Mouse (Mus musculus): Measurements from ENCODE around the gene Med13. TPM values are rescaled to one million over a fixed set of nuclear protein-coding genes. Genes with fewer than 3 reads are reported as not detected.

Med13 gene
- polyA plus RNA-seq, 2 experiments: 13.0 to 19.4 TPM

DNA sequence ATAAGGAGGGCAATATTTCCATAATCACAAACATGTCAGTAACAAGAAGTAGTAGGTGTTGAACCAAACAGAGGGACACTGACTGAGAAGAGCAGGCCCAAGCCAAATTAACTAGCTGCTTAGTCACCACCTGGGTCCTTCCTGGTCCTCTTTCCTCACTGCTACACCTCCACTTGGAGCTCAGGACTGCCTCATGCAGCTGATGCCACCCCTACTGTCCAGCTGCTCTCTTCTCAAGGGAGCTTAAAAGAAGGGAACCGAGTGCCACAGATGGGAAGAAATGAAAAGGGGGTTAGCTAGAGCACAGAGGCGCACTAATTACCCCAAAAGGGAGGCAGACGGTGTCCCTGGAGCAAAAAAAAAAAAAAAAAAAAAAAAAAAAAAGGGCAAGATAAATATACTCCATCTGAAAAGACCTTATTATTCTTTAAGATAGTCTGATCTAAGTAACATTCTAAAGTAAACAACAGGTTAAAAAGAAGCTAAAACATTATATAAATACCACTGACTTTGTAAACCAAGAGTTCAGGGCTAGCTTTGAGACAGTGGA is 5.6 kb downstream of the Med13 start:
- no peak overlapping the region for H3K4me2 ChIP-seq (replicated peaks; ENCODE audit: low read depth, low read length, severe bottlenecking)
- H3K9me3 ChIP-seq (ENCODE audit: control insufficient read depth, low read length): no peaks in the 10 kb centered on the region
- no peak for TF ChIP-seq POLR2A (IDR thresholded peaks at IDR 0.05; ENCODE audit: borderline replicate concordance, extremely low read depth, insufficient read depth, insufficient read length)
- H3K4me3 ChIP-seq (replicated peaks; ENCODE audit: low read length): no peak overlapping the region
- no peak for ATAC-seq (ENCODE audit: low FRiP score, low read depth)
- 73% methylated on average over 3 of the region's 3 CpGs for WGBS
- peaks cover 20% of the 10 kb centered on the region for H3K4me1 ChIP-seq (ENCODE audit: control insufficient read depth, insufficient read depth, low read length)
- H3K36me3 ChIP-seq (ENCODE audit: control insufficient read depth, insufficient read depth, low read length): peaks cover 15% of the 10 kb centered on the region; the same call in 1 of the 2 replicates
- H3K27ac ChIP-seq (replicated peaks; ENCODE audit: low read depth, low read length): no peak overlapping the region
- H3K27me3 ChIP-seq (ENCODE audit: control insufficient read depth, insufficient read depth, low read length): no peaks in the 10 kb centered on the region
- no peak overlapping the region for H3K9ac ChIP-seq (ENCODE audit: low read depth, low read length, severe bottlenecking)
- no peak for DNase-seq (ENCODE audit: low spot score)

DNA sequence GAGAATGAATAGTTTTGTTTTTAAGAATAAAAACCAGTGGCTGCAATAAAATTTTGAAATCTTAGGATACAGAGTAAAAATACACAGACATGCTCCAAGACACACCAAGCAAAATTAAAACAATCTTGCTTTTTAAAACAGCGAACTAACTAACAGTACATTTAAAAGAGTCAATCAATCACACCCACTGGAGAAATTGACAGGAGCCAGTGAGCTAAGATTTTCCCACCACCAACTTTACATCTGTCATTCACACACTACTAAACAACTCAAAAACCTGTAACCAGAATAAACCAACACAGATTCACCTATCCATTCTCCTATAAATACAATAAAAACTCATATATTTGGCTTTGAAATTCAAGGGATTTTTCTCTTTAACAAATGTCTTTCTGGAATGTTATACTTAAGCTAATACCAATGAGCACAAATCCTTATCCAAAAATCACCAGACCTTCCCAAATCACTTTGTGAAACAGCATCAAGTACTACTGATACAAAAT is 6.7 kb downstream of the Med13 start:
- DNase-seq (ENCODE audit: low spot score) (no peak), ATAC-seq (ENCODE audit: low FRiP score, low read depth) (no peak)
- Histone ChIP-seq H3K4me2 (replicated peaks; ENCODE audit: low read depth, low read length, severe bottlenecking) (no peak overlapping the region), H3K9ac (ENCODE audit: low read depth, low read length, severe bottlenecking) (no peak overlapping the region), H3K4me3 (replicated peaks; ENCODE audit: low read length) (no peak overlapping the region), H3K27me3 (ENCODE audit: control insufficient read depth, insufficient read depth, low read length) (no peaks in the 10 kb centered on the region), H3K9me3 (ENCODE audit: control insufficient read depth, low read length) (no peaks in the 10 kb centered on the region), H3K4me1 (ENCODE audit: control insufficient read depth, insufficient read depth, low read length) (peaks cover 18% of the 10 kb centered on the region), H3K27ac (replicated peaks; ENCODE audit: low read depth, low read length) (no peak overlapping the region), H3K36me3 (ENCODE audit: control insufficient read depth, insufficient read depth, low read length) (peaks cover 21% of the 10 kb centered on the region)
- TF ChIP-seq POLR2A (IDR thresholded peaks at IDR 0.05; ENCODE audit: borderline replicate concordance, extremely low read depth, insufficient read depth, insufficient read length): no peak
- WGBS: 68% methylated on average over 1 of the region's 1 CpGs

- H3K9me3 ChIP-seq (ENCODE audit: control insufficient read depth, low read length): no peaks in the 10 kb centered on the region
- no peak overlapping the region for H3K9ac ChIP-seq (ENCODE audit: low read depth, low read length, severe bottlenecking)
- DNase-seq (ENCODE audit: low spot score) (no peak), ATAC-seq (ENCODE audit: low FRiP score, low read depth) (no peak)
- no peak overlapping the region for H3K4me3 ChIP-seq (replicated peaks; ENCODE audit: low read length)
- no peak overlapping the region for H3K27ac ChIP-seq (replicated peaks; ENCODE audit: low read depth, low read length)
- H3K4me1 ChIP-seq (ENCODE audit: control insufficient read depth, insufficient read depth, low read length): peaks cover 9% of the 10 kb centered on the region
- H3K4me2 ChIP-seq (replicated peaks; ENCODE audit: low read depth, low read length, severe bottlenecking): no peak overlapping the region
- WGBS: 41% methylated on average over 2 of the region's 2 CpGs
- no peaks in the 10 kb centered on the region for H3K27me3 ChIP-seq (ENCODE audit: control insufficient read depth, insufficient read depth, low read length)
- no peak for TF ChIP-seq POLR2A (IDR thresholded peaks at IDR 0.05; ENCODE audit: borderline replicate concordance, extremely low read depth, insufficient read depth, insufficient read length)
- peaks cover 26% of the 10 kb centered on the region for H3K36me3 ChIP-seq (ENCODE audit: control insufficient read depth, insufficient read depth, low read length)
Measured at GRCm38 (mm10) chr11:86349325-86349724, 8.1 kb downstream of the Med13 start.

GRCm38 (mm10) chr11:86348872-86349271 is 8.5 kb downstream of the Med13 start:
- H3K4me3 ChIP-seq (replicated peaks; ENCODE audit: low read length): no peak overlapping the region
- ATAC-seq (ENCODE audit: low FRiP score, low read depth) (no peak), DNase-seq (ENCODE audit: low spot score) (no peak)
- no peaks in the 10 kb centered on the region for H3K9me3 ChIP-seq (ENCODE audit: control insufficient read depth, low read length)
- no peak overlapping the region for H3K27ac ChIP-seq (replicated peaks; ENCODE audit: low read depth, low read length)
- no peak overlapping the region for H3K4me2 ChIP-seq (replicated peaks; ENCODE audit: low read depth, low read length, severe bottlenecking)
- H3K27me3 ChIP-seq (ENCODE audit: control insufficient read depth, insufficient read depth, low read length): no peaks in the 10 kb centered on the region
- no peak for TF ChIP-seq POLR2A (IDR thresholded peaks at IDR 0.05; ENCODE audit: borderline replicate concordance, extremely low read depth, insufficient read depth, insufficient read length)
- H3K9ac ChIP-seq (ENCODE audit: low read depth, low read length, severe bottlenecking): no peak overlapping the region
- H3K4me1 ChIP-seq (ENCODE audit: control insufficient read depth, insufficient read depth, low read length): peaks cover 9% of the 10 kb centered on the region
- peaks cover 30% of the 10 kb centered on the region for H3K36me3 ChIP-seq (ENCODE audit: control insufficient read depth, insufficient read depth, low read length)

DNA sequence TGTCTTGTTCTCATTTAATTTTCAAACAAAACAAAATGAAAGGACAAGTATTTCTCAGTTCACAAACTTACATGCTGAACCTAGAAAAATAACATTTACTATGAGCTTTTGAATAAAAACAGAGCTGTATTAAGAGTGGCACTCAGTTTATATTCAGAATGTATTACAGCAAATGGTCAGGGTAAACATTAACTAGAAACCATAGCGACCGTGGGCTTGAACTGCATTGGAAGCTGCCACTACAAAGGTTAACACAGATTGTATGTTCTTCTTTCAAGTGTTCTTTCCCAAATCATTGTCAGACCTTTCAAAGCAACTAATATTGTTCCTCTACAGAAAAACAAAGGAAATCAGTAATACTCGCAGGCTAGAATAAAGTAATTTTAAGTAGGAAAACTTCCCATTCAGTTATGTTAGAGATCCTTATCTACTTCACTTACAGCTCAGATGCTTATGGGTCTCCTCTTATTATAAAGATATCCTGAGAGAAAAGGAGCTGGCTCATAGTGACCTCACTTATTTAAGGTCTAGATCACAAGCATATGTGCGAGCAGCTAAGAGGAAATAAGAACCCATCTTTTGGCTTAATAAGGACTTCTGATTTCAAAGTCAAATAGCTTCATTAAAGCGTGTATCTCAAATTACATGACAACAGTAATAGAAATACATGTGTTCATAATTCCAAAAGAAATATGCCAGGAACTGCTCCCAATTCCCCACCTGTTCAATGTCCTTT is 9.8 kb downstream of the Med13 start:
- DNase-seq (ENCODE audit: low spot score): no peak
- TF ChIP-seq POLR2A (IDR thresholded peaks at IDR 0.05; ENCODE audit: borderline replicate concordance, extremely low read depth, insufficient read depth, insufficient read length): no peak
- 87% methylated on average over 5 of the region's 5 CpGs for WGBS
- no peak overlapping the region for H3K4me3 ChIP-seq (replicated peaks; ENCODE audit: low read length)
- no peak overlapping the region for H3K27ac ChIP-seq (replicated peaks; ENCODE audit: low read depth, low read length)
- no peaks in the 10 kb centered on the region for H3K27me3 ChIP-seq (ENCODE audit: control insufficient read depth, insufficient read depth, low read length)
- H3K9ac ChIP-seq (ENCODE audit: low read depth, low read length, severe bottlenecking): no peak overlapping the region
- no peak for ATAC-seq (ENCODE audit: low FRiP score, low read depth)
- H3K4me1 ChIP-seq (ENCODE audit: control insufficient read depth, insufficient read depth, low read length): peaks cover 6% of the 10 kb centered on the region
- no peak overlapping the region for H3K4me2 ChIP-seq (replicated peaks; ENCODE audit: low read depth, low read length, severe bottlenecking)
- H3K9me3 ChIP-seq (ENCODE audit: control insufficient read depth, low read length): no peaks in the 10 kb centered on the region
- H3K36me3 ChIP-seq (ENCODE audit: control insufficient read depth, insufficient read depth, low read length): peaks cover 34% of the 10 kb centered on the region
